Mouse (Mus musculus): ENCODE results near the gene Cbs.

Cbs gene

DNA sequence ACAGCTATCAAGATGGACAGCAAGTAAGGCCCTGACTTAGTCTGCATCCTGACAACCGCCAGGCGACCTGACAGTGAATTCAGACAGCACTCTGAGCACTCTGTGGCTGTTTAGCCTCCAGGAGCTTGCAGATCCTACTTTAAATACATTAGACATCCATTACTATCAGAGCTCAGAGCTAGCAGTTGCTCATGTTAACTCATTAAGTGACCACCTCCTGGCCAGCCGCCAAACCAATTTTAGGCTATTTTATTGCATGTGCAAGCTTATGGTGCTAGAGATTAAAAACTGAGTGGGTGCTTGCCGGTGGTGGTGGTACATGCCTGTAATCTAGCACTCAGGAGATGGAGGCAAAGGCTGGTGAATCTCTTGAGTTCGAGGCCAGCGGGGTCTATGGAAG is 53.3 kb downstream of the Cbs start:
- no peak for DNase-seq

DNA sequence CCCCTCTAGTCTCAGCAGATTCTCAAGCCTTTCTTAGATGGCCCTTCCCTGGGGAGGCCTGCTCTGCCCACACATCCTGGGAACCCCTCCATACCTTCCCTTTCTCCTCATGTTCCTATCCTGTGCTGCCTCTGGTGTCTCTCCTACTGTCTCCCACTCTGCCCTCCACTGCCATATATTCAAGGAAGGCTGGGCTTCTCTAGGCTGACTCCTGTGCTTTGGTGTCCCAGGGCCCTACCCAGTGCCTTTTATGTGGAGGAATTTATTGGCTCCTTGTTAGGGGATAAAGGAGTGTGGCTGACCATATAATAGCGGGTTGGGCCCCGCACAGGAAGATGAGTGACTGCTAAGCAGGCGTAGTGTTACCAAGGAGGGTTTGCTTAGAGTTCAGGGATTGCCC is 53.9 kb downstream of the Cbs start:
- DNase-seq, result no peak

DNA sequence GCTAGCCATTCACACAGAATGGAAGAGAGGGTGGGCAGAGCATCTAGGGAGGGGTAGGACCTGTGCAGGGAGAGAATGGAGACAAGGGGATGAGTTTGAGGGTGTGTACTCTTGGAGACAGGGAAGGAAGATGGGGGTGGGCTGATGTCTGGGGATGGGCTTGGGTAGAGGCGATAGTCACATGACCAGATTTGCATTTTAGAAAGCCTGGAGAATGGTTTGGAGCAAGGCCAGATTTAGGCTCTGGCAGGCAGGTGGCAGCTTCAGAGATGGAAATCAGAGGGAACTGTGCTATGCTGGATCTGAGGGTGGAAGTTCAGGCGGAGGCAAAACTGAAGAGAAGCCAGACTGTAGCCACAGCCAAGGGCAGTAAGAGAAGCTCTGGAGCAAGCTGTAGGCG is 56.7 kb downstream of the Cbs start:
- DNase-seq, result no peak

DNA sequence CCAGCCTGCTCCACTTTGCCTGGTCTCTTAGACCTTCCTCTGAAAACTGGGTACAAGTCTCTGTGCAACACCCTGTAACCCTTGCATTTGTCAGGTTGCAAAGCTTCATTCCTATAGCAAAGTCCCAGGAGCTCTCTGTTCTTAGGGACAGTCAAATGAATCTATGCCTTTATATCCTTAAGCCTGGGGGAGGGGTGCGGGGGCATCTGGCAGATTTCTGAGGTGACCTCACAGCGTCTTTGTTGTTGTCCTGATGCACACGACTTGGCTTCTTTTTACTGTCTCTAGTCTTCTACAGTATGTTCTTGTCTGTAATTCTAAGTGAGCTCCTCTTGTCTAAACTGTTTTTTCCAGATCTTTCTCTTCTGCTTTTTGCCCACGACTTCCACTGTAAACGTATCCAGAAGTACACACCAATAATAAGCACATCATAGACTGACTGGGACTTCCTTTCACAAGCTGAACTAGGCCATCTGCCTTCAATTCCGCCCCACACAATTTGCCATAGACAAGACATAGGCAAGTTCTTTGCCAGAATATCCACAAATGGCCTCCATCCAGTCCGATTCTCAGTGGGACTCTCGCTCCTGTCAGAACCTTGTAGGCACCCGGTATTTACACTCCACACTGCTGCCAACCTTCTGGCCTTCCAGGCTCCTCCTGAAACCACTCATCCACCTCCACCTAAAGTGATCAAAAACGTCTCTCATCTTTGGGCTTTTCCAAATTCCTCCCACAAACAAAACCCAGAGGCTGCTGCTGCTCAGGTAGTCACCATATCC is 60.5 kb downstream of the Cbs start:
- no peak for DNase-seq

DNA sequence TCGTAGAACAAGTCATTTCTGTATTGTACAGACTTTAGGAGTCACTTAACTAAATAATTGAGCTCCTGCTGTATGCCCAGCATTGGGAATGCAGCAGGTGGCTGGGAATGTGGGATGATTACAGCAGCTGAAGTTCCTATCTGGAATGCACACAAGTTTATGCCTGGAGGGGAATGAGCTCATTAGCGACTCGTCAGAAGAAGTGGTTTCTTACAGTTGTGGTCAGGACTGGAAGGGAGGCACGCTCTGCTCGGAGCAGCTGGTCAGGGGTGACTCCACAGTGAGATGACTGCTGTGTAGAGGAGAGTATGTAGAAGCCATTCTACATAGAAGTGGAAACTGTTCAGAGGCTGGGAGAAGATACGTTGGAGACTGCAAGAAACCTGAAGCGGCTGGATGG is 62.4 kb downstream of the Cbs start:
- no peak for DNase-seq

DNA sequence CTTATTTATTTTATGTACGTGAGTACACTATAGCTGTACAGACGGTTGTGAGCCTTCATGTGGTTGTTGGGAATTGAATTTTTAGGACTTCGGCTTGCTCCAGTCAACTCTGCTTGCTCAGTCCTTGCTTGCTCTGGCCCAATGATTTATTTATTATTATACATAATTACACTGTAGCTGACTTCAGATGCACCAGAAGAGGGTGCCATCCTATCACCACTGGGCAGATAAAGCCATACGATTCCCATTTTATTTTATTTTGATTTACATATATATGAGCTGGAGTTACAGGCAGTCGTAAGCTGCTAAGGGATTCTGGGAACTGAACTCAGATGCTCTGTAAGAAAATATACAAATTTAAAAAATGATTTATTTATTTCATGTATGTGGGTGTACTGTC is 65.3 kb downstream of the Cbs start:
- no peak for DNase-seq

DNA sequence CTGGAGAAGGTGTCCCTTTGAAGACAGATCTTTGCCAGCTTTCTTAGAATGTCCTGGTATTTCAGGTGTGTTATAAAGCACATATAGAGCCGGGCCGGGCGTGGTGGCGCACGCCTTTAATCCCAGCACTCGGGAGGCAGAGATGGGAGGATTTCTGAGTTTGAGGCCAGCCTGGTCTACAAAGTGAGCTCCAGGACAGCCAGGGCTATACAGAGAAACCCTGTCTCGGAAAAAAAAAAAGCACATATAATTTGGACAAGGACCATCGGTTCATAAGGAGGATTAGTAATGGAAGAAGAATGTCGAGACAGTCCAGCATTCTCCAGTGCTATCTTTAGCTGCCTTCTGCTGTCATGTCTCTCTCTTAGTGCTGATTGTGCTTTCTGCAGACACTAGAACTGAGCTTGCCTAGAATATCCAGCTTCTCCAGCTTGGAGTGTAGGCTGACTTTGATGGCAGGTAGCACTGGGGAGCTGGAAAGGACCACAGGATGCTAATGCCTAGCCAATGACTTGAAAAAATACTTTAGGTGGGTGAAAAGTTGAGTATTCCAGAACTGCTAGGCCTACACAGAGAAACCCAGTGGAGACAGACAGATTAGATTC is 66.6 kb downstream of the Cbs start:
- no peak for DNase-seq

DNA sequence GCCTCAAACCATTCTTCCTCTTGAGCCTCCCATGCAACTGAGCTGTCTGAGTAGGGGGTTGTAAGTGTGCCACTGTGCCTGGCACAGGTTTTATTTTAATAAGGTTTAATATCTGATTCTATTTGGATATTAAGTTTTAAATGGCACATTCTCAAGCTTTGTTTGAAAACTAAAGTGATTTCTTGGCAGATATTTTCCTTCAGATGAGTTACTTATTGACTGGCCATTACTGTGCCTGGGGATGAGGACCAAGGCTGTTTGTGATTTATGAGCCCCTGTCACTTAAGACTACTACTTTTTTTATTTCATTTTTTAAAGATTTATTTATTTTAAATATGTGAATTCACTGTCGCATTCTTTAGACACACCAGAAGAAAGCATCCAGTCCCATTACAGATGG is 67.3 kb downstream of the Cbs start:
- DNase-seq, result no peak

DNA sequence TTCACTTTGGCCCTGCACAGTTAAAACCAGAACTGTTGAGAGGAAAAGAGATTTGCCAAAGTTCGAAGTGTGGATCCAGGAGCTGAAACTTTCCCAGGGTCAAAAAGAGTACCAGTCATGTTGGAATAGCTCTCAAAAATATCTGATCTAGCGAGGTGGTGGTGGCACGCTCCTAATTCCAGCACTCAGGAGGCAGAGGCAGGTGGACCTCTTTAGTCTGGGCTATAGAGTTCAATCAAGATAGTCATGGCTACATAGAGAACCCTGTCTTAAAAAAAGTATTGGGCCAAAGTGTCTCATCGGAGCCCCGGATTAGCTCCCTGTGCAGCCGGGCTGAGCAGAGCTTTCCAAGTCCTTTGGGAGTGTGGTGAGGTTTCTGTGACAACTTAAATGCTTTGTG is 70.8 kb downstream of the Cbs start:
- DNase-seq, result no peak

DNA sequence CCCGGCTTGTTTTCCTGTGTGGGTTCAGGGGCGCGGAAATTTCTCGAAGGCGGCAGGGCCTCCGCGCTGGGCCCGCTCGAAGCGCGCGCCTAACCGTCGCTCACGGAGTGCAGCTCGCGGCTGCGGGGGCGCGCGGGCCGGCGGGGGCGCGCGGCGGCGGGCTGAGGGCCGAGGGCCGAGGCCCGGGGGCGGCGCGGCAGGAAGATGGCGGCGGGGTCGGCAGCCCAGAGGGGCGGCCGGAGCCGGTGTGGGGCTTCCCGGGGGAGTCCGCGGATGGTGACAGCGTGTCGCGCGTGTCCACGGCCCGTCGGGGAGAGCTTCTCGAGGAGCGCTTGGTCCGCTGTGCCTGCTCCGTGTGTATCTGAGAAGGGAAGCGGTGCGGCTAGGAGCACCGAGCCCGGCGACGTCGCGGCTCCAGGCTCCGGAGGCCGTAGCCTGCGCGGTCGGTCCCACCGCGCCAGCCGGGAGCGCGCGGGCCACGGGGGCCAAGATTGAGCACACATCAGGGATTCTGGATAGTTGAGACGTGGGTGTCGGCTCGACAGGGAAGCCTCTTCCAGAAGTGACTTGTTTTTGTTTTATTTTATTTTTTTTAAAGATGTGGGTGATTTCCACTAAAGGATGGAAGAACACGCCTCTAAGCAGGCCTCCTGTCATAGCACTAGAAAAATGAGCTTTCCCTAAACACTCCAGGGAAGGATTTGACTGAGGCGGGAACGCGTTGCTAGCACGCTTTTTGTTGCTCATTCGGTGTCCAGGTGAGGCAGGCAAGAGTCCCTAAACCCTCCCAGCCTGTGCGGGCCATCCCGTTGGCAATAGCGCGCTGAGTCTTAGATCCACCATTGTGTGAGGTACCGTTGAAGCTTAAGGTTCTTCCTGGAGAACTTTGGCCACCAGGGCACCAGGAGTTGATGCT is 71.6 kb downstream of the Cbs start:
- DNase-seq, result peak; percentile 73 to 87

DNA sequence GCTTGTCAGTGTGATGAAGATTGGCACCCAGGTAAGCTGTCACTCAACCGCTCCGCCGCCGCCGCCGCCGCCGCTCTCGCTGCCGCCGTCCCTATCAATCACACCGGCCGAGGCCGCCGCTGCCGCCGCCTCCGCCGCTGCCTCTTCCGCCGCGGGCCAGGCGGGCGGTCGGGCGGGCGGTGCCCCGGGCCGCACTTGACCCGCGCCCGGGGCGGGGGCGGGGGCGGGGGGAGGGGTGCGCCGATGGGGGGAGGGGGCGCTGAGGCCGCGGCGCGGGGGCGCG is 72.2 kb downstream of the Cbs start:
- DNase-seq, result no peak

DNA sequence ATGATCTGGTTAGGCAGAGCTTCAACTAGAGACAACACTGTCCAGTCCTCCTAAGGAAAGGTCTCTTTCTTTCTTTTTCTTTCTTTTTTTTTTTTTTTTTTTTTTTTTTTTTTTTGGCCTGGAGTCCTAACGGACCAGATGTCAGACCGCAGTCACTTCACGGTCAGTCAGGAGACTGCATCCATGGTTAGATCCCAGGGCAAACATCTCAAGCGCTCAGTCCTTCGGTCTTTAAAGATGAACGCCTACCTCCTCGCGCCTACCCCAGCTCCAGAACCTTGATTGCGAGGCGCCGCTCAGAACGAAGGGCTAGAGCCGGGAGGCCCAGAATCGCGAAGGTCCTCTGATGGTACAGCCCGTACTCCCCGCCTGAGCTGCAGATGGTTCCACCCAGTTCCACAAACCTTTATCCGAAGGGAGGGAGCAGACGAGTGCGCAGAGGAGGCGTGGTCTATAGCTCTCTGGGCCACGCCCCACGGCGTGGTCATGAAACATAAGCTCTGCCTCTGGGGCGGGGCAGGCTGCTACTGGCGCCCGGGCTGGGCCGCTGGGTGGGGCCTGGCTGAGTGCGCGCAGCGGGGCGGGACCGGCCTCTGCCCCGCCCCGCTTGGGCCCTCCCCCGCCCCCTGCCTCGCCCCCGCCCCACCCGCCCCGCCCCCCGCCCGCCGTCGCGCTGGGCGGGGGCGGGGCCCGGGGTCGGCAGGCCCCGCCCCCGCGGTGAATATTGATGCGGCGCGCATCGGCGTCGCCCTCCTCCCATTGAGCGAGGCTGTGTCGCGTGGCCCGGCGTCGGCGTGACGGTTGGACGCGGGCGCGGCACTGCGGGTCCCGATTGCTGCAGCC is 72.8 kb downstream of the Cbs start, which contains the start of gene Pknox1:
Gene Pknox1, plus strand, starts transcription at position 720 of the 843 bp plus-strand sequence.
- DNase-seq, result peak; percentile 99

DNA sequence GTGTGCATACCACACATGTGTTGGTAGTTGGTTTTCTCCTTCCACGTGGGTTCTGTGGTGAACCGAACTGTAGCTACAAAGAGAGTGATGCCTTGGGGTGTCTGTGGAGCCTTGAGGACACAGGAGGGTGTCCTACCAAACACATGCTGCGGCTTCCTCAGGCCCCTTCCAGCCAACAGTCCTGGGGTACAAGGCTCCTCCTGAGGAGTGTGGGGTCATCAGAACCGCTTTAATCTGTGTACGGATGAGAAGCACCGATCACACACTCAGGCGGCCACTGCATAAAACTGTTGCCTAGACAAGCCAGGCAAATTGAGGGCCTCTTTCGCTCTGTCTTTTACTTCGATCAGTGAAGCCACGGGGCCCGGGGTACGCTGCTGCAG is 73.4 kb downstream of the Cbs start:
- DNase-seq, result peak; percentile 37 to 53

DNA sequence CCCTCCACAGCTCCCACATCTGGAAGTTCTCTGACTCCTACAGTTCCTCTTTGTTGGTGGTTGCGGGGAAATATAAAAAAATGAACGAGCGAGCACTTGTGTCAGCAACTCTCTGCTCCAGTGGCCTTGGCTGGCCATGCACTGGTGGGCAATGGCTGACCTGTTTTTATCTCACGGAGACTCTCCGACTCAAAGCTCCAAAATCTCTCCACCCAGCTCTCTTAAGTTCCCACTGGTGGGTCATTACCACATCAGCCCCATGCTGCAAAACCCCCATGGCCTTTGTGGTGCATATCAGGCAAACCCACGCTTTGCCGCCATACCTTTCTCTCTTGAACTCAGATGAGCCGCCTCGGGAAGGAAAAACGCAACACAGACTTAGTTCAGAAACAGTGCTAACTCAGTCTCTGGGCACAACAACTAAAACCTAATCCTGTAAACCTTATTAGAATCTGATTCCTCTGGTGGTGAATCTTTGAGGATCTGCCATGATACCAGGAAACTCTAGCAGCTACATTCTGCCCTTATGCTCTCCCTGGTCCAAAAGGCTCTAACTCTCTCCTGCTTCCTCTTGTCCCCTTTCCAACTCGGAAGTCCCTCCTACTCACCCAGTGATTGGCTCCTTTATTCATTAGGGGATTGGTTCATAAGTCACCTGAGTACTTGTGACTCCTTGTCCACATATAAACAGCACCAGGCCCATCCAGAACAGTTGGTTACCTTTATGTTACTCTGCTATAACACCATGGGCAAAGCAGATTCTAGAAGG is 77.8 kb downstream of the Cbs start:
- no peak for DNase-seq
